In genomic region chr12:73052651-73053591, GRCm38 (mm10) we compare ENCODE assay signal across 9 mouse cellular contexts. TPM values are rescaled to one million over a fixed set of nuclear protein-coding genes. Genes with fewer than 3 reads are reported as not detected.
DNase-seq lines count a peak whose midpoint lies in the region; ATAC-seq and TF ChIP-seq lines count a peak whose summit lies in the region.
"Had no signal": no experiment of that assay in that cellular context is flagged by ENCODE, and none has a peak within 500 bp of the region (broad histone marks: within the 10 kb centered on the region; RNA-seq: fewer than 3 reads in every experiment).

No protein-coding gene starts in this region.

- H3K4me2 ChIP-seq in hindbrain, embryonic 11.5 days (replicated peaks; ENCODE audit: low read depth, low read length): peak overlapping the region; percentile 48
- peak overlapping the region; percentile 77 for H3K4me2 ChIP-seq in liver, postnatal 0 days (ENCODE audit: low read depth, low read length)

- TF ChIP-seq EP300 in liver, postnatal 0 days (IDR thresholded peaks at IDR 0.05; ENCODE audit: low read depth): no peak

- H3K4me3 ChIP-seq in hindbrain, embryonic 11.5 days (ENCODE audit: low read depth, low read length): peak overlapping the region; percentile 34
- peak overlapping the region; percentile 53 for H3K4me3 ChIP-seq in liver, postnatal 0 days (ENCODE audit: low read depth, low read length)
- H3K4me3 ChIP-seq in left cerebral cortex, adult 2 months: no peak overlapping the region

- no peak for TF ChIP-seq CTCF in liver, postnatal 0 days (IDR thresholded peaks at IDR 0.05; ENCODE audit: low read depth)
- no peak for TF ChIP-seq CTCF in left cerebral cortex, adult 2 months (IDR thresholded peaks at IDR 0.05)

- H3K9ac ChIP-seq in hindbrain, embryonic 11.5 days (ENCODE audit: low read depth, low read length): no peak overlapping the region
- no peak overlapping the region for H3K9ac ChIP-seq in liver, postnatal 0 days (replicated peaks)

- peak; percentile 42 for DNase-seq in kidney, adult 18-20 months
- DNase-seq in kidney, adult 11 months: no peak
- peak; percentile 60 for DNase-seq in embryo, embryonic 10 days (ENCODE audit: low spot score)
- peak; percentile 70 for DNase-seq in hindbrain, embryonic 11.5 days (ENCODE audit: low spot score)
- DNase-seq in liver, postnatal 0 days: no peak
- DNase-seq in left cerebral cortex, adult 2 months (ENCODE audit: extremely low spot score in 1 of 2, low spot score in 2 of 2): no peak
- DNase-seq in spleen, postnatal 14 days (ENCODE audit: low spot score in 2 of 2): no peak
- no peak for DNase-seq in adipocyte (ENCODE audit: low spot score)

- ATAC-seq in hindbrain, embryonic 11.5 days (ENCODE audit: low FRiP score): no peak
- ATAC-seq in liver, postnatal 0 days: peak; percentile 40; the same call in 1 of the 2 replicates

- under 1% methylated on average over 34 of the region's 34 CpGs for WGBS in hindbrain, embryonic 11.5 days
- 3% methylated on average over 34 of the region's 34 CpGs for WGBS in liver, postnatal 0 days (ENCODE audit: insufficient replicate concordance)

- peak overlapping the region; percentile 44; the same call in 1 of the 2 replicates for H3K27ac ChIP-seq in hindbrain, embryonic 11.5 days (ENCODE audit: low read depth, low read length)
- no peak overlapping the region for H3K27ac ChIP-seq in liver, postnatal 0 days (ENCODE audit: low read depth)
- H3K27ac ChIP-seq in left cerebral cortex, adult 2 months: no peak overlapping the region

- intact Hi-C loops in left cerebral cortex, adult 2 months (cut with DNase I): no loop called here

- H3K27me3 ChIP-seq in hindbrain, embryonic 11.5 days (ENCODE audit: control insufficient read depth, insufficient read depth, low read length): peaks cover 71% of the 10 kb centered on the region
- peaks cover 93% of the 10 kb centered on the region for H3K27me3 ChIP-seq in liver, postnatal 0 days (ENCODE audit: insufficient read depth, low read length)

- no peaks in the 10 kb centered on the region for H3K36me3 ChIP-seq in hindbrain, embryonic 11.5 days (ENCODE audit: control insufficient read depth, insufficient read depth, low read length)
- H3K36me3 ChIP-seq in liver, postnatal 0 days (replicated peaks; ENCODE audit: insufficient read depth, low read length): no peaks in the 10 kb centered on the region

- H3K4me1 ChIP-seq in hindbrain, embryonic 11.5 days (replicated peaks; ENCODE audit: control insufficient read depth, insufficient read depth, low read length): no peaks in the 10 kb centered on the region
- peaks cover 8% of the 10 kb centered on the region for H3K4me1 ChIP-seq in liver, postnatal 0 days (ENCODE audit: insufficient read depth)

- no peaks in the 10 kb centered on the region for H3K9me3 ChIP-seq in hindbrain, embryonic 11.5 days (ENCODE audit: control insufficient read depth, low read length)
- no peaks in the 10 kb centered on the region for H3K9me3 ChIP-seq in liver, postnatal 0 days (ENCODE audit: low read length)

RNA-seq across cellular contexts. Expression of gene Six1, which starts 0.8 kb away (rescaled TPM):
- polyA plus RNA-seq in hindbrain, embryonic 11.5 days (2014; fragmentation: Nextera tagmentation; extraction: Ambion mirVana): 24.6 and 28.8 TPM in 2 replicates
- 0.04 and 0.17 TPM in 2 replicates for polyA plus RNA-seq in liver, postnatal 0 days (2015; fragmentation: Nextera tagmentation; extraction: Ambion mirVana)
- under 1 TPM in 1 of 2 experiments, not detected in 1; 0.14 TPM for total RNA-seq in left cerebral cortex, adult 2 months (2021)
- total RNA-seq: hematopoietic stem cell, adult 5-6 weeks had no signal

Comparison
In these comparisons a context has a peak if more than half of its experiments do, and no peak if none do; other contexts are left out.
1. DNase-seq: peak in kidney, adult 18-20 months (single experiment), embryo, embryonic 10 days (single experiment) and hindbrain, embryonic 11.5 days (single experiment); none in kidney, adult 11 months (single experiment), liver, postnatal 0 days (single experiment), left cerebral cortex, adult 2 months (0 of 2), spleen, postnatal 14 days (0 of 2) and adipocyte (single experiment).
2. RNA of gene Six1, which starts 0.8 kb away (polyA plus RNA-seq): 24.6 to 28.8 TPM in hindbrain, embryonic 11.5 days; 0.04 to 0.17 TPM in liver, postnatal 0 days; every median in the first group is over 10 times any median in the second.